Comparison of ENCODE assay signal across 8 mouse cellular contexts in the genomic region with DNA sequence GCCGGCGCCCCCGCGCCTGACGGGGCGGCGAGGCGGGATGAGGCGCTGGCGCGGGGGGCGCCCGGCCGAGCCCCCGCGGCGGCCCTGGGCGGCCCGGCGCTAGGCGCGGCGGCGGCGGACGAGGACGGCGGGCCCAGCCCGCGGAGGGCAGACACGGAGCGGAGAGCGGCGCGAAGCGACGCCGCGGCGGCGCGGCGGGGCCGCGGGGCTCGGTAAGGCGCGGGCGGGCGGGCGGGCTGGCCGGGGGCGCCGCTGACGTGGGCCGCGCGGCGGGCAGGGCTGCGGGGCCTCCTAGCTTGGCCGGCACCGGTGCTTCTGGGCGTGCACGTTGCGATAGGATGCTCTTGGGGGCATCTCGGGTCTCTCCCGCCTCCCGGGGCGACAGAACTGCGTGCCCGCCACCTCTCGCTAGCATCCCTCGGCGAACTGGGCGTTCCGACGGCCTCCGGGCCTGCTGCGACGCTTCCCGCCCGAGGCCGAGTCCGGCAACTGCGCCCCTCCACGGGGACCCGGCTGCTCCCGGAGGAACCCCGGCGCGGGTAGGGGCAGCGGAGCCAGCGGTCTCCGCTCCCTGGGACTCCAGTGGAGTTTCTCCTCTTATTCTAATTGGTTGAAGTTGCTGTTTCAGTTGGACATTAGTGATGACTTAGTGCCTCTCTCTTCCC.
DNase-seq lines count a peak whose midpoint lies in the region; ATAC-seq and TF ChIP-seq lines count a peak whose summit lies in the region.

No protein-coding gene starts in this region.

- in situ Hi-C loops in ES-E14 (cut with MboI; ENCODE audit: low sequenced_read_pairs in 2 of 2, unreplicated experiment in 2 of 2), result no loop called here

- intact Hi-C loops in heart, postnatal 14 days (cut with DNase I), result loop anchor here (5.0 kb wide), 3 partner anchors 60 to 125 kb away; no protein-coding TSS in a partner anchor

- H3K9me3 ChIP-seq in ES-E14 (ENCODE audit: control insufficient read depth, insufficient read depth, low read depth, low read length), result no peaks in the 10 kb centered on the region
- H3K9me3 ChIP-seq in forebrain, embryonic 15.5 days, result no peaks in the 10 kb centered on the region

- H3K9ac ChIP-seq in ES-E14 (ENCODE audit: insufficient read depth, low read depth, low read length, poor library complexity, severe bottlenecking), result peak overlapping the region; percentile 70
- H3K9ac ChIP-seq in forebrain, embryonic 15.5 days (replicated peaks), result peak overlapping the region; percentile 93

- H3K36me3 ChIP-seq in ES-E14 (ENCODE audit: control insufficient read depth, insufficient read depth, low read length, poor library complexity, severe bottlenecking), result no peaks in the 10 kb centered on the region
- no peaks in the 10 kb centered on the region for H3K36me3 ChIP-seq in forebrain, embryonic 15.5 days

- ATAC-seq in forebrain, embryonic 15.5 days (replicated peaks), result peak; percentile 67

- H3K4me1 ChIP-seq in ES-E14 (ENCODE audit: control insufficient read depth in 2 of 2, insufficient read depth in 2 of 2, low read length in 2 of 2, poor library complexity in 1 of 2), result peaks cover 6 to 10% of the 10 kb centered on the region in 2 experiments; a peak in 3 of 4 replicates
- peaks cover 31% of the 10 kb centered on the region for H3K4me1 ChIP-seq in forebrain, embryonic 15.5 days

- under 1% methylated on average over 79 of the region's 94 CpGs for WGBS in forebrain, embryonic 15.5 days

- DNase-seq in ES-E14 (ENCODE audit: low read depth, low spot score), result no peak
- peak; percentile 68 to 73 for DNase-seq in adrenal gland, postnatal 36 days
- DNase-seq in heart, postnatal 14 days, result peak; percentile 62 to 67
- peak; percentile 34 to 51 for DNase-seq in layer of hippocampus, postnatal 25 days (ENCODE audit: extremely low spot score in 1 of 2, low spot score in 1 of 2)
- peak; percentile 25 for DNase-seq in lung, postnatal 36 days
- peak; percentile 56 to 60 for DNase-seq in right cerebral cortex, postnatal 10 days (ENCODE audit: low spot score in 2 of 2)
- DNase-seq in natural killer cell, adult 2 months (ENCODE audit: low spot score in 2 of 2), result no peak

- H3K27ac ChIP-seq in ES-E14 (ENCODE audit: insufficient read depth, low read depth, low read length, poor library complexity, severe bottlenecking), result no peak overlapping the region
- H3K27ac ChIP-seq in forebrain, embryonic 15.5 days (replicated peaks), result peak overlapping the region; percentile 89

- peak overlapping the region; percentile 88 for H3K4me2 ChIP-seq in forebrain, embryonic 15.5 days (replicated peaks)

- H3K4me3 ChIP-seq in ES-E14 (ENCODE audit: insufficient read depth in 1 of 2, low read depth in 1 of 2, low read length in 2 of 2, poor library complexity in 1 of 2, severe bottlenecking in 1 of 2), result peak overlapping the region; percentile 76 to 83
- H3K4me3 ChIP-seq in forebrain, embryonic 15.5 days, result peak overlapping the region; percentile 87

- H3K27me3 ChIP-seq in forebrain, embryonic 15.5 days, result no peaks in the 10 kb centered on the region

TF ChIP-seq in ES-E14, 5 proteins besides CTCF, POLR2A, EP300 and RAD21:
- TF ChIP-seq MAFK (IDR thresholded peaks at IDR 0.05; ENCODE audit: insufficient read depth, low read depth, low read length) (no peak), ZNF384 (IDR thresholded peaks at IDR 0.05; ENCODE audit: low read depth, low read length) (no peak), HCFC1 (IDR thresholded peaks at IDR 0.05; ENCODE audit: borderline replicate concordance, insufficient read depth, low read length) (no peak), CHD2 (IDR thresholded peaks at IDR 0.05; ENCODE audit: low read depth, low read length) (no peak), ZC3H11A (IDR thresholded peaks at IDR 0.05; ENCODE audit: borderline replicate concordance, low read depth, low read length) (no peak)

Comparison
In these comparisons a context has a peak if more than half of its experiments do, and no peak if none do; other contexts are left out.
1. DNase-seq: peak in adrenal gland, postnatal 36 days (2 of 2), heart, postnatal 14 days (2 of 2), layer of hippocampus, postnatal 25 days (2 of 2), lung, postnatal 36 days (single experiment) and right cerebral cortex, postnatal 10 days (2 of 2); none in ES-E14 (single experiment) and natural killer cell, adult 2 months (0 of 2).